Mouse (Mus musculus) heart, embryonic 14.5 days (tissue): ENCODE results near the gene Oscp1. TPM values are rescaled to one million over a fixed set of nuclear protein-coding genes. Genes with fewer than 3 reads are reported as not detected.

Experiments used
- ATAC-seq: fragments of 200-750 bp; cut with Nextera tagmentation; 2 replicates; pipeline ENCODE4 v1.8.0; 2017; ENCODE audit warnings: low read depth, moderate TSS enrichment; ENCODE audit not compliant: insufficient number of reproducible peaks, insufficient read depth, low FRiP score
- H3K27ac ChIP-seq, 2 experiments: fragments of 200-500 bp in 1 of 2; fragments of 300-500 bp in 1 of 2; sonication (generic) in 1 of 2; replicated peaks in 1 of 2; 2 replicates each; pipeline ENCODE4 v1.5.1; 2012 to 2014; ENCODE audit warnings: low read depth in 2 of 2, low read length in 2 of 2, control low read depth in 1 of 2, mild to moderate bottlenecking in 1 of 2, mixed read lengths in 1 of 2; ENCODE audit not compliant: control insufficient read depth in 1 of 2, insufficient read depth in 1 of 2
- H3K27me3 ChIP-seq: fragments of 300-500 bp; sonication (generic); 2 replicates; pipeline ENCODE4 v1.6.1; 2014; ENCODE audit warnings: mild to moderate bottlenecking, low read length, control low read depth; ENCODE audit not compliant: control insufficient read depth, insufficient read depth
- H3K36me3 ChIP-seq: fragments of 300-500 bp; sonication (generic); 2 replicates; pipeline ENCODE4 v1.6.1; 2014; ENCODE audit warnings: mild to moderate bottlenecking, control low read depth, low read length, mixed read lengths; ENCODE audit not compliant: control insufficient read depth, insufficient read depth
- H3K4me1 ChIP-seq, 2 experiments: fragments of 200-500 bp in 1 of 2; fragments of 300-500 bp in 1 of 2; sonication (generic) in 1 of 2; 2 replicates each; pipeline ENCODE4 v1.6.1; 2012 to 2014; ENCODE audit warnings: low read length in 2 of 2, control low read depth in 1 of 2, mixed read lengths in 1 of 2; ENCODE audit not compliant: control insufficient read depth in 2 of 2, insufficient read depth in 2 of 2
- H3K4me2 ChIP-seq: fragments of 300-500 bp; sonication (generic); 2 replicates; pipeline ENCODE4 v1.6.1; 2014; ENCODE audit warnings: mild to moderate bottlenecking, low read length
- H3K4me3 ChIP-seq, 2 experiments: fragments of 200-500 bp in 1 of 2; fragments of 300-500 bp in 1 of 2; sonication (generic) in 1 of 2; 2 replicates each; pipeline ENCODE4 v1.5.1; 2012 to 2014; ENCODE audit warnings: low read length in 2 of 2, mild to moderate bottlenecking in 2 of 2, control low read depth in 1 of 2, low read depth in 1 of 2, moderate library complexity in 1 of 2; ENCODE audit not compliant: control insufficient read depth in 1 of 2, insufficient read depth in 1 of 2
- H3K9ac ChIP-seq: fragments of 300-500 bp; sonication (generic); 2 replicates; pipeline ENCODE4 v1.6.1; 2014; ENCODE audit warnings: mild to moderate bottlenecking, low read length
- H3K9me3 ChIP-seq: fragments of 300-500 bp; sonication (generic); 2 replicates; pipeline ENCODE4 v1.6.1; 2016; ENCODE audit warnings: low read length, control low read depth; ENCODE audit not compliant: control insufficient read depth
- WGBS: fragments of 180-500 bp; shearing (Covaris S2); extraction: QIAGEN DNeasy Blood & Tissue Kit; methylation state at CpG from one replicate; pipeline ENCODE4 v1.1.7; 2014; 5-methylcytosine and 5-hydroxymethylcytosine counted together
- polyA plus RNA-seq: library from polyadenylated mRNA; unstranded; fragments of >200 nt; fragmentation: Nextera tagmentation; extraction: Ambion mirVana; gene quantifications from 2 replicates; pipeline ENCODE4 v1.2.1, GENCODE M21; 2014

Oscp1 gene
- polyA plus RNA-seq, 1 experiment from 2014 or later = 6.4 TPM

GRCm38 (mm10) chr4:126065241-126065640 is 6.9 kb downstream of the Oscp1 start:
- H3K36me3 ChIP-seq = no peaks in the 10 kb centered on the region

DNA sequence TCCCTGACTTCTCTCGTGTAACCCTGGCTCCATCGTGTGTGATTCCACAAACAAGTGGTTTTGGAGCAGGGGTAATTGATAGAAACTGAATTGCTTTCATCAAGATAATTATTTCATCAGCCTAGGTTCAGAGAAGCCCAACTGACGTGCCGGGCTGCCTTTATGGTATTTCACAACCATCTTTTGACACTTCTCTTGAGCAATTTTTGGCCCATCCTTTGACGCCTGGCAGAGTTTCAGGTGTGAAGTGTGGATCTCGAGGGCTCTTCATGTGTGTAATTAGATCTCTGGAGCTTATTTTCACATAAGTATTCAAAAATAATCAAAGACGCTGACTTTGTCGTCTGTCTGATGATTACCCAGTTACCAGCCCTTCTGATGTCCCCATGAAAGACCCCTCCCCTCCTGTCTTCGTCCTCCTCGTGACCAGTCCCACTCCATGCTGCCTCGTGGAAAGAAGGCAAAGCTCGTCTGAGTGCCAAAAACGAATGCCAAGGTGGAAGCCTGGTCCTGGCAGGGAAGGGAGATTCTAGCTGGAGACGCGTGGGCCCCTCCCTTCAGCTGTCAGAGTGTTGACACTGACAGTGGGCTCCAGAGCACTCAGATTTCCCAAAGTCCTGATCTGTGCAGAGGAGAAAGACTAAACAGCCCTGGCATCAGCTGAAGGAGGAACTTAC is 9.2 kb downstream of the Oscp1 start:
- no peaks in the 10 kb centered on the region for H3K9me3 ChIP-seq
- H3K4me2 ChIP-seq = no peak overlapping the region
- H3K27ac ChIP-seq = no peak overlapping the region
- 59% methylated on average over 15 of the region's 15 CpGs for WGBS
- no peaks in the 10 kb centered on the region for H3K36me3 ChIP-seq
- H3K9ac ChIP-seq = no peak overlapping the region
- ATAC-seq = no peak
- no peaks in the 10 kb centered on the region; a peak in 1 of 4 replicates for H3K4me1 ChIP-seq
- no peaks in the 10 kb centered on the region for H3K27me3 ChIP-seq
- H3K4me3 ChIP-seq = no peak overlapping the region

More at GRCm38 (mm10) chr4:126065241-126065640, 6.9 kb downstream of the Oscp1 start:
- ATAC-seq = no peak
- H3K4me1 ChIP-seq = no peaks in the 10 kb centered on the region; a peak in 1 of 4 replicates
- 72% methylated on average over 7 of the region's 7 CpGs for WGBS
- no peak overlapping the region for H3K4me3 ChIP-seq
- H3K9ac ChIP-seq = no peak overlapping the region
- H3K4me2 ChIP-seq = no peak overlapping the region
- no peak overlapping the region for H3K27ac ChIP-seq
- no peaks in the 10 kb centered on the region for H3K9me3 ChIP-seq
- H3K27me3 ChIP-seq = no peaks in the 10 kb centered on the region

- H3K27me3 ChIP-seq = no peaks in the 10 kb centered on the region
- H3K9ac ChIP-seq = no peak overlapping the region
- H3K27ac ChIP-seq = no peak overlapping the region
- no peak overlapping the region for H3K4me3 ChIP-seq
- WGBS = 75% methylated on average over 6 of the region's 6 CpGs
- no peaks in the 10 kb centered on the region for H3K36me3 ChIP-seq
- H3K4me2 ChIP-seq = no peak overlapping the region
- no peak for ATAC-seq
- H3K4me1 ChIP-seq = no peaks in the 10 kb centered on the region; a peak in 1 of 4 replicates
- H3K9me3 ChIP-seq = no peaks in the 10 kb centered on the region
Measured at GRCm38 (mm10) chr4:126068842-126069241, 10.5 kb downstream of the Oscp1 start.

DNA sequence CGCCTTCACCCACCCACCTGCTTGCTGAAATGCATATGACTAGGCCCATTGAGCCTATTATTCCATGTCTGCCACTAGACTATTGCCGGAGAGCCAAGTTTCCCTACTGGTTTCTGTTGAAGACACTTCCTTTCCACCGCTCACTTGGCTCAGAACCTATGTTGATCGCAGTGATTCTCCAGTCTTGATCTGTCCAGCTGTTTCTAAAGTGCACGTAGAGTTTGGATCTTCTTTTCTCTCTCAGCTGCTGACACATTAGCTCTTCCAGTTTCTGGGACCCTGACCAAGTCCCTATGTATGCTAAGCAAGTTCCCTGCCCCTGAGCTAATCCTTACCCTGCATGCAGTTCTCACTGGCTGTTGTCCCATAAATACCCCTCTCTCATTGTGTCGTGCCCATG is 19.5 kb downstream of the Oscp1 start:
- no peaks in the 10 kb centered on the region for H3K9me3 ChIP-seq
- H3K4me2 ChIP-seq = no peak overlapping the region
- no peaks in the 10 kb centered on the region for H3K4me1 ChIP-seq
- no peak for ATAC-seq
- H3K9ac ChIP-seq = no peak overlapping the region
- 71% methylated on average over 6 of the region's 6 CpGs for WGBS
- no peaks in the 10 kb centered on the region for H3K36me3 ChIP-seq
- H3K27ac ChIP-seq = no peak overlapping the region
- H3K27me3 ChIP-seq = no peaks in the 10 kb centered on the region
- H3K4me3 ChIP-seq = no peak overlapping the region

DNA sequence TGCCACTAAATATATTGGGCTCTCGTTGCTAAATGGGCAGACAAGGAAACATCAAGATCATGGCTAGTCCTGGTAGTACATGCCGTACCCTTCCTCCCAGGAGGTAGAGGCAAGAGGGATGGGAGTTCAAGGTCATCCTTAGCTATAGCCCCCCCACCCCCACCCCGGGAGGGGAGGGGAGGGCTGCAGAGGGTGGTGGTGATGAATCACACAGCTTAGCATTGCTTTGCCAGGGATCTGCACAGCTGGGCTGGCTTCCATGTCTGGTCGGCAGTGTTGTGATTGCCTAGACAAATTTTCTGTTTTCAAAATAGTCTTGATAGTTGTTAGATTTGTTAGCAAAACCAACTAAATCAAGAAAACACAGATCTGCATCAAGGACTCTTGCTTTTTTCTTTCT is 20.9 kb downstream of the Oscp1 start:
- no peaks in the 10 kb centered on the region for H3K9me3 ChIP-seq
- H3K27me3 ChIP-seq = no peaks in the 10 kb centered on the region
- no peak overlapping the region for H3K4me3 ChIP-seq
- H3K4me1 ChIP-seq = no peaks in the 10 kb centered on the region
- no peak overlapping the region for H3K9ac ChIP-seq
- 69% methylated on average over 4 of the region's 4 CpGs for WGBS
- no peak overlapping the region for H3K27ac ChIP-seq
- no peak for ATAC-seq
- no peak overlapping the region for H3K4me2 ChIP-seq
- no peaks in the 10 kb centered on the region for H3K36me3 ChIP-seq

DNA sequence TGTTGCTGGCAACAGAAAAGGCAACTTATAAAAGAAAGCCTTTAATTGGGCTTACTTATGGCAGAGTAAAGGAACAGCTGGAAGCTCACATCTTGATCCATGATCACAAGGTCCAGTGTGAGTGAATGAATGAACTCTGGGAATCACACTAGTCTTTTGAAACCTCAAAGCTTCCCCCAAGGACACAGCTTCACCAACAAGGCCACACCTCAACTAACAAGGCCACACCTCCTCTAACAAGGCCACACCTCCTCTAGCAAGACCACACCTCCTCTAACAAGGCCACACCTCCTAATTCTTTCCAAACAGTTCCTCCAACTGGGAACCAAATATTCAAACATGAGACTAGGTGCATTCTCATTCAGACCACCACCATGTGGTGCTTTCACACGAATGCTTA is 23.2 kb downstream of the Oscp1 start:
- 94% methylated on average over 1 of the region's 1 CpGs for WGBS
- Histone ChIP-seq H3K4me3 (no peak overlapping the region), H3K4me2 (no peak overlapping the region), H3K9ac (no peak overlapping the region), H3K36me3 (no peaks in the 10 kb centered on the region), H3K9me3 (no peaks in the 10 kb centered on the region), H3K27ac (no peak overlapping the region), H3K4me1 (peaks cover 0 to 3% of the 10 kb centered on the region in 2 experiments; a peak in 1 of 4 replicates), H3K27me3 (no peaks in the 10 kb centered on the region)
- no peak for ATAC-seq

- Histone ChIP-seq H3K4me2 (no peak overlapping the region), H3K4me3 (no peak overlapping the region), H3K9ac (no peak overlapping the region), H3K27ac (no peak overlapping the region), H3K4me1 (peaks cover 3 to 4% of the 10 kb centered on the region in 2 experiments; a peak in 2 of 4 replicates), H3K27me3 (no peaks in the 10 kb centered on the region), H3K36me3 (no peaks in the 10 kb centered on the region), H3K9me3 (no peaks in the 10 kb centered on the region)
- no peak for ATAC-seq
- 82% methylated on average over 9 of the region's 9 CpGs for WGBS
Measured at GRCm38 (mm10) chr4:126083021-126083420, 24.7 kb downstream of the Oscp1 start.

DNA sequence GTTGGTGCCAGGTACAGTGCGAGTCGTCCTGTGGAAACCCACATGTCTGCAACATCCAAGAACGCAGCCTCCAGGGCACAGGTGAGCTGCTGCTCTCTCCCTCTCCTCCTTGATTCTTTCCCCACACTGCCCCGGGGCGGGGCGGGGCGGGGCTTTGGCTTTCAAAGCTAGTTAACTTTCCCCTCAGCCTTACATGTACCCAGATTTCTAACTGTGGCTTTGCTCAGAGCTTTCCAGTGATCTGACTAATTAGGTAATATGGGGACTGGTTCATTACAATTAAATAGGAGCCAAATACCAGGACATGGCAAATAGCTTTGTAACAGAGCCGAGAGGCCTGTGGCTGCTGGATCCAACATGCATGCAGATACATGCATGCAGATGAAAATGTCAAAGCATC is 26.0 kb downstream of the Oscp1 start:
- Histone ChIP-seq H3K27me3 (no peaks in the 10 kb centered on the region), H3K36me3 (no peaks in the 10 kb centered on the region), H3K9ac (no peak overlapping the region), H3K4me3 (no peak overlapping the region), H3K9me3 (no peaks in the 10 kb centered on the region), H3K27ac (no peak overlapping the region), H3K4me2 (no peak overlapping the region), H3K4me1 (peaks cover 3 to 4% of the 10 kb centered on the region in 2 experiments; a peak in 2 of 4 replicates)
- ATAC-seq = no peak
- 68% methylated on average over 8 of the region's 8 CpGs for WGBS
